Mouse (Mus musculus) thymus, postnatal 14 days (tissue): ENCODE results near the gene Igsf21.

Experiments used
- DNase-seq: peaks from one replicate; pipeline ENCODE4 v3.0.0; 2021

Igsf21 gene

GRCm38 (mm10) chr4:140235361-140236153, 11.0 kb downstream of the Igsf21 start:
- DNase-seq = no peak

GRCm38 (mm10) chr4:140234412-140235205, 12.0 kb downstream of the Igsf21 start:
- DNase-seq = no peak

- DNase-seq = no peak
Measured at GRCm38 (mm10) chr4:140227837-140228236, 18.7 kb downstream of the Igsf21 start.

- DNase-seq = no peak
Measured at GRCm38 (mm10) chr4:140225204-140225603, 21.4 kb downstream of the Igsf21 start.

- no peak for DNase-seq
Measured at GRCm38 (mm10) chr4:140224451-140224850, 22.1 kb downstream of the Igsf21 start.

GRCm38 (mm10) chr4:140223067-140223466, 23.5 kb downstream of the Igsf21 start:
- DNase-seq = no peak

GRCm38 (mm10) chr4:140220326-140221093, 26.1 kb downstream of the Igsf21 start:
- DNase-seq = no peak

GRCm38 (mm10) chr4:140218853-140219852, 27.4 kb downstream of the Igsf21 start:
- no peak for DNase-seq

GRCm38 (mm10) chr4:140218384-140218783, 28.2 kb downstream of the Igsf21 start:
- DNase-seq = no peak

- no peak for DNase-seq
Measured at GRCm38 (mm10) chr4:140217934-140218333, 28.6 kb downstream of the Igsf21 start.

- peak; percentile 49 for DNase-seq
Measured at GRCm38 (mm10) chr4:140216096-140216495, 30.5 kb downstream of the Igsf21 start.

- DNase-seq = peak; percentile 39
Measured at GRCm38 (mm10) chr4:140215205-140215604, 31.4 kb downstream of the Igsf21 start.

- no peak for DNase-seq
Measured at GRCm38 (mm10) chr4:140214406-140214805, 32.2 kb downstream of the Igsf21 start.

GRCm38 (mm10) chr4:140210129-140210890, 36.3 kb downstream of the Igsf21 start:
- DNase-seq = no peak

GRCm38 (mm10) chr4:140205811-140206231, 40.8 kb downstream of the Igsf21 start:
- DNase-seq = no peak

GRCm38 (mm10) chr4:140204775-140205174, 41.8 kb downstream of the Igsf21 start:
- no peak for DNase-seq

- DNase-seq = no peak
Measured at GRCm38 (mm10) chr4:140203696-140204272, 42.8 kb downstream of the Igsf21 start.

- DNase-seq = no peak
Measured at GRCm38 (mm10) chr4:140202196-140202595, 44.4 kb downstream of the Igsf21 start.

- DNase-seq = peak; percentile 68
Measured at GRCm38 (mm10) chr4:140200296-140200695, 46.3 kb downstream of the Igsf21 start.

- no peak for DNase-seq
Measured at GRCm38 (mm10) chr4:140196717-140197116, 49.9 kb downstream of the Igsf21 start.
